Mouse (Mus musculus) midbrain, embryonic 15.5 days (tissue): ENCODE measurements around the gene Rest. TPM values are rescaled to one million over a fixed set of nuclear protein-coding genes. Genes with fewer than 3 reads are reported as not detected.

Experiments used
- ATAC-seq: fragments of 200-750 bp; cut with Nextera tagmentation; replicated peaks from 2 replicates; pipeline ENCODE4 v1.8.0; 2017; ENCODE audit warnings: moderate TSS enrichment
- H3K27ac ChIP-seq: fragments of 300-500 bp; sonication (generic); 2 replicates; pipeline ENCODE4 v1.5.1; 2015; ENCODE audit warnings: mild to moderate bottlenecking, inconsistent platforms
- H3K27me3 ChIP-seq: fragments of 300-500 bp; sonication (generic); replicated peaks from 2 replicates; pipeline ENCODE4 v1.6.1; 2015; ENCODE audit warnings: inconsistent platforms
- H3K36me3 ChIP-seq: fragments of 300-500 bp; sonication (generic); replicated peaks from 2 replicates; pipeline ENCODE4 v1.6.1; 2015; ENCODE audit warnings: inconsistent platforms
- H3K4me1 ChIP-seq: fragments of 300-500 bp; sonication (generic); 2 replicates; pipeline ENCODE4 v1.6.1; 2015; ENCODE audit warnings: inconsistent platforms
- H3K4me2 ChIP-seq: fragments of 300-500 bp; sonication (generic); 2 replicates; pipeline ENCODE4 v1.6.1; 2015; ENCODE audit warnings: inconsistent platforms, mild to moderate bottlenecking, moderate library complexity
- H3K4me3 ChIP-seq: fragments of 300-500 bp; sonication (generic); 2 replicates; pipeline ENCODE4 v1.5.1; 2015; ENCODE audit warnings: mild to moderate bottlenecking, inconsistent platforms
- H3K9ac ChIP-seq: fragments of 300-500 bp; sonication (generic); 2 replicates; pipeline ENCODE4 v1.6.1; 2015; ENCODE audit warnings: mild to moderate bottlenecking, inconsistent platforms
- H3K9me3 ChIP-seq: fragments of 300-500 bp; sonication (generic); 2 replicates; pipeline ENCODE4 v1.6.1; 2016; ENCODE audit warnings: inconsistent platforms
- WGBS: fragments of 180-500 bp; shearing (Covaris S2); methylation state at CpG from one replicate; pipeline ENCODE4 v1.1.7; 2015; ENCODE audit warnings: mixed read lengths; 5-methylcytosine and 5-hydroxymethylcytosine counted together
- polyA plus RNA-seq: library from polyadenylated mRNA; unstranded; fragments of >200 nt; fragmentation: Nextera tagmentation; extraction: Ambion mirVana; gene quantifications from 2 replicates; pipeline ENCODE4 v1.2.1, GENCODE M21; 2015

Rest gene
- polyA plus RNA-seq, 1 experiment from 2014 or later: 6.4 TPM

DNA sequence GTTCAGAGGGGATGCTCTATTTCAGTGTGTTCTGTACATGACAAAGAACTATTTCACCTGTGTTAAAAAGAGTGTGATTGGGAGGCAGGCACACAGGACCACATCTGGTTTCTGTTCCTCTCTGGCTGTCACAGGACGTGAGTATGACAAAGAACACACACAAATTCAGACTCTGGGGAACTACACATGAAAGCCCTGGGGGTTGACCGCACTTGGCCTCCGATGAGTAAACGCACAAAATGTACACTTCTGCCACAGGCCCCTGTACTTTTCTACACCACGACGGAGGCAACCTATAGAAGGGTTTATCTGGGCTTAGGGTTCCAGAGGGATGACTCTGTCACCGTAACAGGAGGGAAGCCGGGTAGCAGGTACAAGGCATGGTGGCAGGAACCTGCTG is 24.4 kb downstream of the Rest start:
- no peak overlapping the region for H3K4me2 ChIP-seq
- no peaks in the 10 kb centered on the region for H3K27me3 ChIP-seq
- ATAC-seq: no peak
- H3K27ac ChIP-seq: no peak overlapping the region
- no peak overlapping the region for H3K9ac ChIP-seq
- peaks cover 24% of the 10 kb centered on the region for H3K36me3 ChIP-seq
- no peaks in the 10 kb centered on the region for H3K4me1 ChIP-seq
- no peaks in the 10 kb centered on the region for H3K9me3 ChIP-seq
- WGBS: 90% methylated on average over 8 of the region's 8 CpGs
- no peak overlapping the region for H3K4me3 ChIP-seq

DNA sequence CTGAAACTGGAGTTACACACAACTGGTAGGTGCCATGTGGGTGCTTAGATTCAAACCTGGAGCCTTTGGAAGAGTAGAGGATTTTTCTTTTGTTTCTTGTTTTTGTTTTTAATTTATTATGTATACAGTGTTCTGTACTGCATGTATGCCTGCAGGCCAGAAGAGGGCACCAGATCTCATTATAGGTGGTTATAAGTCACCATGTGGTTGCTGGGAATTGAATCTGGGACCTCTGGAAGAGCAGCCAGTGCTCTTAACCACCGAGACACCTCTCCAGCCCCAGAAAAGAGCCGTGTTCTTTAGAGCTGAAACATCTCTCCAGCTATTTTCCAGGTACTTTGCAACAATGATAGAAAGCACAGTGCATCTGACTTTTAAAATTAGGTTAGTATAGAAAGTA is 25.3 kb downstream of the Rest start:
- no peaks in the 10 kb centered on the region for H3K9me3 ChIP-seq
- no peak for ATAC-seq
- H3K27me3 ChIP-seq: no peaks in the 10 kb centered on the region
- no peak overlapping the region for H3K4me2 ChIP-seq
- H3K4me3 ChIP-seq: no peak overlapping the region
- no peaks in the 10 kb centered on the region for H3K4me1 ChIP-seq
- H3K27ac ChIP-seq: no peak overlapping the region
- no peak overlapping the region for H3K9ac ChIP-seq
- 94% methylated on average over 2 of the region's 2 CpGs for WGBS
- peaks cover 29% of the 10 kb centered on the region for H3K36me3 ChIP-seq

DNA sequence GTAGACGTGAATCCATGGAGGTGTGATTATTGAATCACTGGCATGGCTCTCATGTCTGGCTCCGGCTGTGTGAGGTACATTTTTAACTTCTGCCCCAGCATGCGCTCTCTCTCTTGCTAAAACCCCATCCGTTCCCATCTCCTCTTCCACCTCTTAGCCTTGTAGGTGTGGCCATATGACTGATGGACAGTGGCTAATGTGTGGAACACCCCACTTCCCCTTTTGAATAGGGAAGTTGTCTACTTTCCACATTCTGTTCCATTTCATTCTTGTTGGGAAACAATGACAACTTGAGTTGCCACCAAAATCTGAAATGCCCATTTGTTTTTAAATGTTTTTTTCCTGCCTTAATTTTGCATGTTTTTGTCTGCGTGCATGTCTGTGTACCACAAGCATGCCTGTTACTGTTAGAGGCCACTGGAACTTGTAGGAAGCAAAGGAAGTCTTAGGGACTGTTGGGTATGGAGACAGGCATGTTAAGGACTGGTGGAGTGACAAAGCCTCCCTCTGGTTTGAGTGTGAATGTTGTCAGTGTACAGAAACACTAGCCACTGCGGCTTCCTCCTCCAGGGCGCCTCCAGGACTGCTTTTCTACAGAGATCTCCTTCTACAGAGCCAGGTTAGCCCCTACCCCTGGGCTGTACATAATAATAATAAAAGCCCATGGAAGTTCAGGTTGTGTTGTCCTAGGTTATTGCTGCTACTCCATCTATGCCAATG is 27.7 kb downstream of the Rest start:
- no peak overlapping the region for H3K27ac ChIP-seq
- no peaks in the 10 kb centered on the region for H3K4me1 ChIP-seq
- no peak for ATAC-seq
- peaks cover 34% of the 10 kb centered on the region for H3K36me3 ChIP-seq
- H3K4me3 ChIP-seq: no peak overlapping the region
- H3K4me2 ChIP-seq: no peak overlapping the region
- WGBS: 92% methylated on average over 7 of the region's 7 CpGs
- no peaks in the 10 kb centered on the region for H3K27me3 ChIP-seq
- H3K9ac ChIP-seq: no peak overlapping the region
- H3K9me3 ChIP-seq: no peaks in the 10 kb centered on the region

DNA sequence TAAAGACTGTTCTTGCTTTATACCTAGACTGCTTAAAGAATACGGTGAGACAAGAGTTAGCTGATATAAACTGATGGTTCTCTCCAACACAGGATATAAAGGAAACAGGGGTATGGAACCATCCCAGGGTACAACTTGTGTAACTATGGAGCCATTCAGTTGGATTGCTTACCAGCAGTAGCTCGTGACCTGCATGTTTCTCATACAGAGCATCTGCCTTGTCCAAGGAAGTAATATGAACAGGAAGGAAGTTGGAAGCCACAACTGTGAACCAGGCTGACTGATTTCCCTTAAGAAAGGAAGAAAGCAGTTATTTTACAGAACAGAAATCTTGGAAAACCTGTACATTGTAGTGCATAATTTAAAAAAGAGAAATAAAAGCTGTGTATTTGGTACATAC is 34.2 kb downstream of the Rest start:
- 87% methylated on average over 2 of the region's 2 CpGs for WGBS
- no peak for ATAC-seq

DNA sequence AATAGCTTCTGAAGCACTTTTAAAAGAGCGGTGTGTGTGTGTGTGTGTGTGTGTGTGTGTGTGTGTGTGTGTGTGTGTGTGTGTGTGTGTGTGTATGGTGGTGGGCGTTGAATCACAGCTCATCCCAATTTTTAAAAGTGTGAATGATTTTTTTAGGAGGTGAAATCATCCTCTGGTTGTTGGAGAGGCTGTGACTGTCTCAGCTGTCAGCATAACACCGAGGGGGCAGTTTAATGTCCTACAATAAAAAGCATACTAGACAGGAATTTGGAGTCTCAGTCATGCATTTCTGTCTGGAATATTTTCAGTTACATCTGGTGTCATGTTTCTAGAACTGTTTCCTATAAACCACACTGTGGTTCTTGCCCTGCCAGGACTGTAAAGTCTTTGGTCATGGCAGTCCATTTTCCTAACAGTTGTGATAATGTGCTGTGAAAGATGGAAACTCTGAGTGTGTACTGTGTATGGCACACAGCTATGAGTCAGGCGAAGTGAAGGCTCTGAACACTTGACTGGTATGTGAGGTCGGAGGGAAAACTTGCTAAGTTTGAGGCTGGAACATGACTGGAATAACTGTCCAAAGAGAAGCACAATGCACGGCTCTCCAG is 36.1 kb downstream of the Rest start:
- peaks cover 36% of the 10 kb centered on the region; the same call in 1 of the 2 replicates for H3K36me3 ChIP-seq
- H3K4me1 ChIP-seq: no peaks in the 10 kb centered on the region

More for the DNA sequence above, 34.2 kb downstream of the Rest start:
- Histone ChIP-seq H3K36me3 (peaks cover 35% of the 10 kb centered on the region; the same call in 1 of the 2 replicates), H3K27me3 (no peaks in the 10 kb centered on the region), H3K4me1 (no peaks in the 10 kb centered on the region), H3K4me3 (no peak overlapping the region), H3K9ac (no peak overlapping the region), H3K27ac (no peak overlapping the region), H3K9me3 (no peaks in the 10 kb centered on the region), H3K4me2 (no peak overlapping the region)

DNA sequence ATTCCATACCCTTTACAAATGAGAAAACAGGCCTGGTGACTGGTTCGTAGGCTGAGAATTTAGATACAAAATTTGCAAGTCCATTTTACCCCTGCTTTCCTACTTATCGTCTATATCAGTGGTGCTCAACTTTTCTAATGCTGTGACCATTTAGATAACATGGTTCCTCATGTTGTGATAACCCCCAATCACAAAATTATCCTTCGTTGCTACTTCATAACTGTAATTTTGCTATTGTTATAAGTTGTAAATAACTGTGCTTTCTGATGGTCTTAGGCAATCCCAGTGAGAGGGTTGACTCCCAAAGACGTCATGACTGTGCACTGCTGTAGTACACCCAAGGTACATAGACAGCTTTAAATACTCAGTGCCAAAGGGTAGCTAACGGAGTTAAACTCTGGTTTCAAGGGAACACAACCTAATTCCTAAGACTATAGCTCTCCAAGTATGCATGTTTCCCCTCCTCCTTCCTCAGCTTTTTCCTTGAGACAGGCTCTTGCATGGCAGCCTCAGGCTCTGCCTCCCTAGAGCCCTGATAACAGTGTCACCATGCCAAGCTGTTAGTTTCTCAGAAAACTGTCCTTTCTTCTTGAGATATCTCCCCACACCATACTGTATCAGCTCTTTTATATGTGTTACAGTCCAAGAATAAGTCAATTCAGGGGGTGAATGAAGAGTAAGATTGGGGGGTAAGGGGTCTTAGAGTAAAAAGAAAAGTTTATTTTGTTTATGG is 42.7 kb downstream of the Rest start:
- no peaks in the 10 kb centered on the region for H3K27me3 ChIP-seq
- H3K9ac ChIP-seq: peak overlapping the region; percentile 74; the same call in 1 of the 2 replicates
- H3K4me2 ChIP-seq: peak overlapping the region; percentile 96
- H3K27ac ChIP-seq: no peak overlapping the region
- peak overlapping the region; percentile 99 for H3K4me3 ChIP-seq
- no peak for ATAC-seq
- H3K4me1 ChIP-seq: peaks cover 31% of the 10 kb centered on the region
- WGBS: 75% methylated on average over 5 of the region's 5 CpGs
- no peaks in the 10 kb centered on the region for H3K9me3 ChIP-seq
- H3K36me3 ChIP-seq: peaks cover 26% of the 10 kb centered on the region; the same call in 1 of the 2 replicates

More for the DNA sequence above, 36.1 kb downstream of the Rest start:
- Histone ChIP-seq H3K9me3 (no peaks in the 10 kb centered on the region), H3K4me2 (no peak overlapping the region), H3K27ac (no peak overlapping the region), H3K4me3 (no peak overlapping the region), H3K27me3 (no peaks in the 10 kb centered on the region), H3K9ac (no peak overlapping the region)
- WGBS: 96% methylated on average over 6 of the region's 6 CpGs
- no peak for ATAC-seq

DNA sequence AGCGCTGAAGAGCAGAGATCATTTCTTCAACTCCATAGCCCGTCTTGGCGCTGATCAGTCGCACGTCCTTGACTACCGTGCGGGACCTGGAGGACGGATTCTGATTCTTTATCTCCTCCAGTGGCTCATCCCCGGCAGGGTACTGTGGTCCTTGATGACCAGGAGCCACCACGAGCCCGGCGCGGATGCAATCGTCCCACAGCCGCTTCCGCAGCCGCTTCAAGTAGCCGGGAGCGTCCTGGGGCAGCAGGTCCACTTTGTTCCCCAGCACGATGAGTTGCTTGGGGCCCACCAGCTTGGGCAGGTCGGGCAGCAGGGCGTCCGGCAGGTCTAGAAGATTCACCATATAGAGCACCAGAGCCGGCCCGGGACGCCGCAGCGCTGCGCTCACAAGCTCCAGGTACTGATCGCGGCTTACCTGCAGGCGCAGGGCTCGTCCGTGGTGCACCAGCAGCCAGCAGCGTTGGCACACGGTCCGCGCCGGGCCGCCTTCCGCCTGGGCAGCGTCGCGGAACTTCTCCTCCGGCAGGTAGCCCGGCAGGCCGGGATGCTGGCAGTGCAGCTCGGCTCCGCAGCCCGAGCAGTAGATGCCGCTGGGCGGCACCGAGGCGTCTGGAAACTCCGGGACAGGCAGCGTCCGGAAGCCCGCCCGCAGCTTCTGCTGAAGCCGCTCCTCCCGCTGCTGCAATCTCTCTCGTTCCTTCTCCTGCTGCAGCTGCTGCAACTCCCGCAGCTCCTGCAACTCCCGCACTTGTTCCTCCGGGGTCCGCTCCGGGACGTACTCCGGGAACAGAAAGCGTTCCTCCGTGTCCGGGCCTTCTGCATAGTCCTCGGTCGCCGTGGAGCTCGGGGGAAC is 44.0 kb downstream of the Rest start:
- under 1% methylated on average over 76 of the region's 76 CpGs for WGBS
- H3K4me2 ChIP-seq: peak overlapping the region; percentile 96
- peak; percentile 31 for ATAC-seq
- H3K4me1 ChIP-seq: peaks cover 31% of the 10 kb centered on the region
- H3K4me3 ChIP-seq: peak overlapping the region; percentile 99
- no peaks in the 10 kb centered on the region for H3K27me3 ChIP-seq
- peak overlapping the region; percentile 74 for H3K9ac ChIP-seq
- peaks cover 26% of the 10 kb centered on the region; the same call in 1 of the 2 replicates for H3K36me3 ChIP-seq
- H3K27ac ChIP-seq: peak overlapping the region; percentile 94
- H3K9me3 ChIP-seq: no peaks in the 10 kb centered on the region

DNA sequence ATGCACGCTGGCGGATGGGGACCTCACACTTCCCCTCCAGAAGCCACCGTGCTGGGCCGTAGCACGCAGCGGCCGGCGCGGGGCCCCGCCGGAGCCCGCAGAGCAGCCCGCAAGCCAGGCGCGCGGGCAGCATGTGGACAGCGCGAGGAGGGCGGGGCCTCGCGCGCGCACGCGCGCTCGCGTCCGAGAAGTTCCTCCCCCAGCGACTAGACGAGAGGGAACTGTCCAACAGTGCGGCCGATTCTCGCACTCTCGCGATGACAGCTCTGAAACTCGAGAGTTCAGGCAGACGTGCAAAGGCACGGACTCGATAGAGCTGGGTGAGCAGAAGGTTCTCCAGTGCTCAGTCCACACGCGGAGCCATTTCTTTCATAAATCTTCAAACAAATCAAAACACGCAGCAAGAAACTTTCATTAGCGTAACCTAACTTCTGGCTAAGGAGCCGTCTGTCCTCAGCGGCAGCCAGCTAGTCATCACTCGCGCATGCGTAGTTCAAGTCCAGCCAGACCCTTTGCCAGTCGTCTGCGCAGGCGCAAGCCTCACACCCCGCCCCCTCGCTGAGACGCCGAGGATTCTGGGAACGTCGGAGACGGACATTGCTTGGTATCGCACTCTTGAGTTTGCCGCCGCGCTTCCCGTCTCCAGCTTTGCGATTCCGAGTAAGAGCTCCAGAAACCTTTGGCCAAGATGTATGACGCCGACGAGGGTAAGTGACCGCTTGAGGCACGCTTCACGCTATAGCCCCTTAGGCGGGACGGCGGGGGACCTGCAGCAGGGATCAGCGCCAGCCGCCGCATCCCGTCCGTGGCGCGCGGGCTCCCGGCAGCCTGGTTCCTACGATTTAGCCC is 44.9 kb downstream of the Rest start, which contains the start of the genes Noa1 and Polr2b:
Gene Noa1, minus strand, starts transcription at position 161 of the 849 bp plus-strand sequence.
Gene Polr2b, plus strand, starts transcription at position 224 of the 849 bp plus-strand sequence.
- peak within 1 kb of the TSS; percentile 96 for H3K4me2 ChIP-seq
- peak within 1 kb of the TSS; percentile 74 for H3K9ac ChIP-seq
- H3K9me3 ChIP-seq: no peaks in the 10 kb centered on the region
- peak; percentile 96 for ATAC-seq
- peaks cover 31% of the 10 kb centered on the region for H3K4me1 ChIP-seq
- H3K36me3 ChIP-seq: peaks cover 28% of the 10 kb centered on the region; the same call in 1 of the 2 replicates
- H3K27ac ChIP-seq: peak within 1 kb of the TSS; percentile 94
- under 1% methylated on average over 85 of the region's 85 CpGs for WGBS
- H3K4me3 ChIP-seq: peak within 1 kb of the TSS; percentile 99
- no peaks in the 10 kb centered on the region for H3K27me3 ChIP-seq

DNA sequence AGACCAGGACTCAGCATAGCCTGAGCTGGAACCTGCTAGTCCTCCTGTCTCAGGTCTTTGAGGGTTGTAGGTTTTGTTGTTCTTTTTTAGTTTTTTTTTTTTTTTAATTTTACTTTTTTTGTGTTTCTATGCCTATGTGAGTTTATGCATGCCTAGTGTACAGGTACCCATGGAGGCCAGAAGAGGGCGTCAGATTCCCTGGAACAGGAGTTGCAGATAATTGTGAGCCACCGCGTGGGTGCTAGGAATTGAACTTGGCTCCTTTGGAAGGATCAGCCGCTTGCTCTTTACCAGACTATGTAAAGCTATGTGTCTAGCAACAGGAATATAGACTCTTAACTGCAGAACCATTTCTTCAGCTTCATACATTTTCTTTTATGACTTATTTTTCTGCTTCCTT is 48.9 kb downstream of the Rest start:
- Histone ChIP-seq H3K4me3 (no peak overlapping the region), H3K9ac (no peak overlapping the region), H3K36me3 (peaks cover 33% of the 10 kb centered on the region; the same call in 1 of the 2 replicates), H3K4me2 (no peak overlapping the region), H3K27me3 (no peaks in the 10 kb centered on the region), H3K27ac (no peak overlapping the region), H3K4me1 (peaks cover 15% of the 10 kb centered on the region), H3K9me3 (no peaks in the 10 kb centered on the region)
- ATAC-seq: no peak
- 94% methylated on average over 4 of the region's 4 CpGs for WGBS

DNA sequence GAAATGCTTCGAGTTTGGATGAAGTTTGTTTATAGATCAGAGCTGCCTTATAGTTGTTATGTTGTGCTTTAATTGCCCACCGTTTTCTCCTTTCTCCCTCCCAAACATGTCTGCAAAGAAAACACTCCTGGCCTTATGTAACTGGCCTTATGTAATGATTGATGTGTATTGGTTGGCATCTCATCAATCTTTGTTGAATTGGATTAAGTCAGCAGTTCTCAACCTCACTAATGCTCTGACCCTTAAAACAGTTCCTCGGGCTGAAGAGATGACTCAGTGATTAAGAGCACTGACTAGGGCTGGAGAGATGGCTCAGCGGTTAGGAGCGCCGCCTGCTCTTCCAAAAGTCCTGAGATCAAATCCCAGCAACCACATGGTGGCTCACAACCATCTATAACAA is 49.7 kb downstream of the Rest start:
- Histone ChIP-seq H3K27me3 (no peaks in the 10 kb centered on the region), H3K4me1 (peaks cover 15% of the 10 kb centered on the region), H3K4me3 (no peak overlapping the region), H3K36me3 (peaks cover 38% of the 10 kb centered on the region), H3K9ac (no peak overlapping the region), H3K27ac (no peak overlapping the region), H3K9me3 (no peaks in the 10 kb centered on the region), H3K4me2 (no peak overlapping the region)
- 95% methylated on average over 6 of the region's 6 CpGs for WGBS
- ATAC-seq: no peak

DNA sequence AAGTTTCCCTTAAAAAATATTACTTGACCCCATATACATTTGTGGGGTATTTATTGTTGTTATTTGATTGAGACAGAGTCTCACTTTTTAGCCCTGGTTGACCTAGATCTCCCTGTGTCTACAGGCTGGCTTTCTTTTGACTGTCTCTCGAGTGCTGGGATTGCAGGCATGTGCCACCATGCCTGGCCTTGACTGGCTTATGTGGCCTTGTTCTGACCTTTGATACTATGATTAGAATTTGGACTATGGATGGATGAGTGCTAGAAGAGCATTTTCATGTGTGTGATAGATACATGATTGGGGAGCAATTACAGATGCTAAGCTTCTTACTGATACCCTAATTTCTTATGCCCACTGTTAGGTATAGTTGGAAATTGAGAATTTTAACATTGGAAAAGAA is 59.6 kb downstream of the Rest start:
- Histone ChIP-seq H3K4me2 (no peak overlapping the region), H3K27ac (no peak overlapping the region), H3K9ac (no peak overlapping the region), H3K36me3 (peaks cover 70% of the 10 kb centered on the region), H3K4me1 (no peaks in the 10 kb centered on the region), H3K9me3 (no peaks in the 10 kb centered on the region), H3K27me3 (no peaks in the 10 kb centered on the region), H3K4me3 (no peak overlapping the region)
- 76% methylated on average over 1 of the region's 1 CpGs for WGBS
- no peak for ATAC-seq
